Mouse (Mus musculus) heart, postnatal 14 days (tissue): Measurements from ENCODE around the gene Leng1. TPM values are rescaled to one million over a fixed set of nuclear protein-coding genes. Genes with fewer than 3 reads are reported as not detected.

Experiments
- DNase-seq, 2 experiments: peaks; one replicate each; pipeline ENCODE4 v3.0.0; 2021 to 2022
- intact Hi-C: fragments of 180-260 bp; cut with DNase I; formaldehyde crosslinking; loops from one replicate; pipeline ENCODE4 v1.15.1; 2025
- total RNA-seq, 2 experiments: library from RNA; stranded (reverse); gene quantifications; 2 replicates each; pipeline ENCODE4 v1.2.3; 2021

The Leng1 gene
- total RNA-seq, 2 experiments from 2014 or later = 8.5 to 9.6 TPM

GRCm38 (mm10) chr7:3692987-3693808 lies 27.6 kb upstream of the Leng1 start, which contains the start of gene Mboat7:
Mboat7 (minus strand) TSS chr7:3693523.
- intact Hi-C loops = loop anchor here (2.0 kb wide), 1 partner anchor 48 kb away; the partner anchor contains the start of gene Cnot3
- peak; percentile 93 to 94 for DNase-seq

- no peak for DNase-seq
- intact Hi-C loops = loop anchor here (2.0 kb wide), 1 partner anchor 48 kb away; the partner anchor contains the start of gene Cnot3
These were observed 26.8 kb upstream of the Leng1 start, which contains the start of gene Tsen34 for GRCm38 (mm10) chr7:3692382-3692986. Tsen34 (plus strand) TSS chr7:3692863.

DNA sequence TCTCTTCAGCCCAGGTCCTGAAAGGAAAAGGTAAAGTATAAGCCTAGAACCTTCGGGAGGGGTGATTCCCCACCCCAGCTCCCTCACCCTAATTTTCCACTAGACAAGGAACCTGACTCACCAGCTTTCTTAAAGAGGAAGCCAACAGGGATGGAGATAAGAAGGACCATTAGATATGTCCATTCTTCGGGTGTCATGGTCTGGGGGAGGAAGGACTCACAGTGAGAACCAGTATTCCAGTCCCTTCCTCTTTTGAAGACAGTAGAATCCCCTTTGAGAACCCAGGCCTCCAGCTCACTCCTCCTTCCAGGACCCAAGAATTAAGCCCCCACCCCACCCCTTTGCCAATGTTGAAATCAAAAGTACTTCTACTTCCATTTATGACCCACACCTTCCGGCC lies 26.3 kb upstream of the Leng1 start:
- intact Hi-C loops = loop anchor here (2.0 kb wide), 2 partner anchors 17 to 47 kb away; partner anchors contain the start of gene Cnot3
- DNase-seq = no peak

GRCm38 (mm10) chr7:3685400-3686187 lies 20.0 kb upstream of the Leng1 start:
- intact Hi-C loops = no loop called here
- no peak for DNase-seq

DNA sequence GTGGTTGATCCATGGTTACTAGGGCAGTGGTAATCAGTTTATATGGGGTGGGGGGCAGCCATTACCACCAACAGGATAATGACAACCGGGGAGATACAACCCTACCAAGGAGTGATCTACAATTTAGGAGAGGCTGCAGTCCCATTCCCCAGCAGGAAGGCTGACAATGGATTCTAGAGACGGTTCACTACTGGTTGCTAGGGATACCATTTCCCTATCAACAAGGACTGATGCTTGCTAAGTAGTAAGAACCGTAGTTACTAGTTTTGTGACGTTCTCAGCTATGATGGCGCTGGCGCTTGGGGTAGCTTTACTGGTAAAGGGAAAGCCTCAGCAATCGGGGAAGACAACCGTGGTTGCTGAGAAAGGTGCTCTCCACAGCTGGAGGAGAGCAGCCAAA lies 19.1 kb upstream of the Leng1 start:
- intact Hi-C loops = no loop called here
- no peak for DNase-seq

- DNase-seq = no peak
- intact Hi-C loops = no loop called here
These were observed 18.4 kb upstream of the Leng1 start for GRCm38 (mm10) chr7:3683908-3684550.

- intact Hi-C loops = no loop called here
- DNase-seq = no peak
These were observed 11.7 kb upstream of the Leng1 start, which contains the start of gene Tmc4 for GRCm38 (mm10) chr7:3677342-3677741. Tmc4 (minus strand) TSS chr7:3677553.

- DNase-seq = no peak
- intact Hi-C loops = no loop called here
These were observed 10.7 kb upstream of the Leng1 start for GRCm38 (mm10) chr7:3676371-3676770.

DNA sequence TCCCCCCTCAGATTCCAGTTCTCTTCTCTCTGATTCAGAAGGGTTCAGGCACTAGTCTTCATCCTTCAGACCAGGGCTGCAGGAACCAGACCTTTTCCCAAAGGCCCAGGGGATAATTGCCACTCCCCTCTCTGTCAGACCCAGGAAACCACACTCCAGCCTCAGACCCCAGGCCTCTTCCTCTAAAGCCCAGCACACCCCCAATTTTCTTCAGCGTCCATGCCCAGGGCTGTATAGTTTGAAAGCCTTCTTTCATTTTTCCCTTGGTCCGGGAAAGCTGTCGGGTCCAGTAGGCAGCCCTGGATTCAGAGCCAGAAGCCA lies 9.5 kb upstream of the Leng1 start:
- no peak for DNase-seq
- intact Hi-C loops = loop anchor here (2.0 kb wide), 1 partner anchor 16 kb away; no protein-coding TSS in a partner anchor

DNA sequence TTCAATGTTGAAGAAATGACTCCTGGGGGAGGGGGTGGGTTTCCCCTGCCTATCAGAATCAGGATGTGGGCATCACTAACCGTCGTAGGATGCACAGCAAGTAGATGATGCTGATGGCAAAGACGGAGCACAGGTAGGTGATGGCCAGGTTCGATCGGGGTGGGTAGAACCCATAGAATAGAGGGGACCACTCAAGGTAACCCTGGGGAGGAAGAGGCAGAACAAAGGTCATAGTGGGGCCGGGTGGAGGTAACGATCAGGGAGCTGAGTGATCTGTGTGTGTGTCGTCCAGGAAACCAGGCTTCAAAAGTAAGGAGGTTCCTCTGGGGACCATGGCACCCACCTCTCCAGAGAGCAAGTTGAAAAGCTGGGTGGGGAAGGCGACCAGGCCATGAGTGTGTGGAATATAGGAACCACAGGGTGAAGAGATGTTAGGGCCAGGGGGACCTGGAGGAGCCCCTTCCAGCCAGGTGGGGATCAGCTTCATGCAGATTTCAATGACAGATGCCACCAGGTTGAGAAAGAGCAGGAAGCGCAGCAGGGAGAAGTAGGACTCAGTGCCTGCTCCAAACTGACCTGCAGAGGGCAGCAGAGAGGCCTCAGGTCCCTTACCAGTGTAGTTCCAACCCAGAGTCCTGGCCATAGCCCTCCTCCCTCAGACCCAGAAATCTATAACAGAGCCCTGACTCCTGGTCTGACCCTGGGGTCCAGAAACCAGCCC lies 9.0 kb upstream of the Leng1 start:
- intact Hi-C loops = loop anchor here (2.0 to 5.0 kb wide), 3 partner anchors 16 to 798 kb away; no protein-coding TSS in a partner anchor
- DNase-seq = peak; percentile 84 to 93

- no peak for DNase-seq
- intact Hi-C loops = loop anchor here (5.0 to 10.0 kb wide), 2 partner anchors 60 to 478 kb away; no protein-coding TSS in a partner anchor
These were observed 1.3 kb upstream of the Leng1 start for GRCm38 (mm10) chr7:3666921-3667391.

DNA sequence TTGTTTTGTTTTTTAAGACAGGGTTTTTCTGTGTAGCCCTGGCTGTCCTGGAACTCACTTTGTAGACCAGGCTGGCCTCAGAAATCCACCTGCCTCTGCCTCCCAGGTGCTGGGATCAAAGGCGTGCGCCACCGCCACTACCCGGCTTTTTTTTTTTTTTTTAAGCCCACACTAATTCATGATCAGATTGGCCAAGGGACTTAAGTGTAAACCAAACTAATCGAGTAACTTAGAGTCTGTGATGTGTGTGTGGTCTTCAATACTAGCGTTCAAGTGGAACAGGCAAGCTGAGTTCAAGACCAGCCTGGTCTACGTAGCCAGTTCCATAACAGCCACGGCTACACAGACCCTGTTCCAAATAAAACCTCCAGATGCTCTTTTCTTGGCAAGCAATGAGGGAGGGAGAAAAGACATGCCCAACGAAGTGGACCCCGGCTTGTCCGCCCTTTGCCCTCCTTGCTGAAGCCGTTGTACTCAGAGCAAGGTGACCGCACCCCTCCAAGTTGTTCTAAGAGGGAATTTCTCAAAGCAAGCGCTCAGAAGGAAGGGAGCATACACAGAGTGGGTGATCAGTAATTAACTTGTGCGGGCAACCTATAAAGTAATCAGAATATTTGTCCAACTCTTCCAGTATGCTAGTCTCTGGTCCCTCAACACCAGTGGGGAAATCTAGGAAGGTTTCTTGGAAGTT lies 971 bp downstream of the Leng1 start:
- DNase-seq = peak in 1 of 2 experiments; percentile 23
- intact Hi-C loops = loop anchor here (5.0 to 10.0 kb wide), 2 partner anchors 57 to 480 kb away; no protein-coding TSS in a partner anchor

GRCm38 (mm10) chr7:3658578-3658977 lies 7.1 kb downstream of the Leng1 start:
- intact Hi-C loops = no loop called here

DNA sequence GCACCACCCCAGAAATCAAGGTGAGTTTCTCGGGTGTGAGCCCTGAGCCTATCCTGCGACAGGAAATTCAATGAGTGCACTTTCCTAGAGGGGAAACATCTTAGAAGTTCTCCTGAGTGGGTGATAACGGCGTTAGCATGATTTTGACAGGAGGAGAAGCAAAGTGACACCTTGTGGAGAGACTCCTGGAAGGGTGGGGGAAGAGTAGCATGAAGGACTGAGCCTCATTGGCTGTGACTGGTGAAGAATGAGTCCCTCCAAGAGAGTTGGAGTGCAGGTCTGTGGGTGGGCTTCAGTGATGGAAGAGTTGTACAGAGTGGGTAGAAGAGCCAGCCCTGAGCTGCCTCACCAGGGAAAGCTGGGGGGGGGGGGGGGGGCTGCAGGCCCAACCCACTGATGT lies 8.7 kb downstream of the Leng1 start:
- intact Hi-C loops = no loop called here
- DNase-seq = no peak

More at GRCm38 (mm10) chr7:3658578-3658977, 7.1 kb downstream of the Leng1 start:
- DNase-seq = no peak

DNA sequence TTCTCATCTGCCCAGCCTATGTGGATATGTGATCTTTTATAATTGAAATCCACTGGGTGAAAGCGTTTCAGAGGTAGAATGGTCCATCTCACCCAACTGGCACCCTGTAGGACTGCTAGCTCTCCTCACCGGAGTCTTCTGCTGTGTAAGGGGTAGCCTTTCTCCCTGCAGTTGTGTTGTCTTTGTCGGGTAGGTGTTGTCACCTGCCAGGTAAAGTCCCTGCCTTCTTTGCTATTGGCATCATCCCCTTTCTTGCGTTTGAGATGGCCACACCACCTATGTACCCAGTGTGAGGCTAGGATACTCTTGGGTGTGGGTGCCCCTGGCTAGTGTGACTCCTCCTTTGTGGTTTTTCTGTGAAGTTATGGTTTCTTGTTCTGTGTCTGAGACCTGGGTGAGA lies 19.0 kb downstream of the Leng1 start:
- intact Hi-C loops = loop anchor here (2.0 kb wide), 1 partner anchor 16 kb away; no protein-coding TSS in a partner anchor
- DNase-seq = no peak

DNA sequence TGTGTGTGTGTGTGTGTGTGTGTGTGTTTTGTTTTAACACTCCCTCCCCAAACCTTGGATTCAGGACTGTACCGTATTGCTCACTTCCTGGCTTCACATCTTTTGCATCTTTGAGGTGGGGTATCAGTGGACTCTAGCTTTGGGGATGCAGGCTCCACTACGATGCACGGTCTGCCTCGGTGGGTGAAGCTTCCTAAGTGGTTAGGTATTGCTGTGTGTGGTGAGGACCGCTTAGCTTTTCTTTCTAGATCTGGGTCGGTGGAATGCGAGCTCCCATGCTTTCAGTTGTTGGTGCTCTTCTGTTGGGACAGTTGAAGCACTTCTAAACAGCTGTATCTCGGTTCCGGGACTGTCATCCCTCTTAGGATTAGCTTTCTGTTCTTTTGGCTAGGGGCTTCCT lies 19.5 kb downstream of the Leng1 start:
- intact Hi-C loops = loop anchor here (2.0 kb wide), 1 partner anchor 17 kb away; no protein-coding TSS in a partner anchor
- no peak for DNase-seq

- intact Hi-C loops = loop anchor here (2.0 kb wide), 2 partner anchors 17 to 47 kb away; partner anchors contain the start of genes Mboat7 and Tsen34
- no peak for DNase-seq
These were observed 20.1 kb downstream of the Leng1 start for GRCm38 (mm10) chr7:3645488-3646025.
